Mouse (Mus musculus) embryo, embryonic 11 days (tissue): ENCODE data around the gene Wdr13.

Experiments used
- DNase-seq: peaks from one replicate; pipeline ENCODE4 v3.0.0-alpha.2; 2015

Wdr13 gene

DNA sequence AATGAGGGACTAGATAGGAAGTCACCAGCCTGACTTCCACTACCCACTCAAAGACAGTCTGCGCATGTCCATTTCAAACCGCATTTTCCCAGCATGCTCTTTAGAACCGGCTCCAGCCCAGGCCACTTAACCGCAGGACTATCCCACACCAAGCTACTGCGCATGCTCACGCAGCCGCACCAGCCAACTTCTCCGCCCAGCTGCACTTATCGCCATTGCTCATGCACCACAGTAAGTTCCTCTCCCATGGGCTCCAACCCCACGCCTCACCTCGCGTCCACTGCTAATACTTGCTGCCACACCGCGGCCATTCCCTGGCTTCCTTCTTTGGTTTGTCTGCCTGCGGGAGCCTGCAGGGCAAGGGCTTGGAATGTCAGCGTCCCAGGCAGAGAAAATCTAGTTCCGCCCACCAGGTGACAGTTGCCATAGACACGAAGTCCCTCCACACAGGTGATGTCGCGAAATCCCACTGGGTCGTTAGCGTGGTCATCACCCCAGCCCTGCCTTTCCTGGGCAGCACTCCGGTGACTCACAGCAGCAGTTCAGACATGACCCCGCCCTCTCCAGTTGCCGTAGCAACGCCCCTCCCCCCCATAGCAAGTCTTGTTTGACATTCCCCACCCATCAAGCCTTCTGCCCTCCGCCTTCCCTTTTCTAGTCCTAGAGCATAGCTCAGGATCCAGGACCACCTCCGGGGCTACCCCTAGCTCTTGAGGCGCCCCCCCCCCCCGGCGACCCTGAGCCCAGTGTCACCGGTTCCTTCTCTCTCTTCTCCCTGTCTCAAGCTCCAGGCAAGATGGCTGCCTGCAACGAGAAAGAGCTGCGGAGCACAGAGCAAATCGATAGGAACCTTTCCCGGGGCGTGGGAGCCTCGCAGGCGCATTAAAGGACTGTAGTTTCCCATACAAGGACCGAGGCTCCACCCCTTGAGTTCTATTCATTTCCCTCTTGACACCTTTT is at the start of gene Wdr13:
Gene Wdr13 (minus strand): TSS at position 876 of the 960 bp plus-strand sequence.
- peak; percentile 89 for DNase-seq

DNA sequence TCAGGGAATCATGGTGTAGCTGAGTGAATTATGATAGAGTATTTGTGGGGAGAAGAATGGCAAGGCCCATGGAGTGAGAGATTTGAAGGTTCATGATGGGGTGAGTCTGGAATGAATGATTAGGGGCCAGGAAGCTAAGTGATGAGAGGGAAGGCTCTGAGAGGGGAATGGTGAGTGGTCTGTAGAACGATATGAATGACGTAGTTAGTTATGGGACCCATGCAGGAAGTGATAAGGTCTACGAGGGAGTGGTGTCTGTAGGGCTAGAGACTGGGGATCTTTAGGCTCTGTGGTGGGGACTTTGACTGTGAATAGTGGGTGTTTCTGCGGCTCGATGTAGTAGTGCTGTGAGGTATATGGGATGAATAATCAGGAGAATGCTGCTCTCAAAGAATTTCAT is 47.0 kb upstream of the Wdr13 start:
- no peak for DNase-seq

DNA sequence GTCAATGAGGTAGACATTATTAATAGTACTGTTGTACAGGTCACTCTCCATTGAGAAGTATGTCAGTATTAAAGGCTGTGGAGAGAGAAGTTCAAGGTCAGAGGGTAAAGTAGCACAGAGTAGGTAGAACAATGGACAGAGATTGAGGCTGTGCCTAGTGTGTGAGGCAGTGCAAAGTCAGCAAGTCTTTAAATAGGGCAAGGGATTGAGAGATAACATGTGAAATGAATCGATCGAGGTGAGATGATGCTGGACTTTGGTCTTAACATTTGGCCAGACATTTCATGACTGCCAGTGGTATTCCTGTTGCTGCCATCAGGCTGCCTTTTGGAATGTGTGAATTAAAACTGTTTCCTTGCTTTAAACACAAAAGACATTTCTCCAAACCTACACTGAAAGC is 46.2 kb upstream of the Wdr13 start:
- DNase-seq: no peak

DNA sequence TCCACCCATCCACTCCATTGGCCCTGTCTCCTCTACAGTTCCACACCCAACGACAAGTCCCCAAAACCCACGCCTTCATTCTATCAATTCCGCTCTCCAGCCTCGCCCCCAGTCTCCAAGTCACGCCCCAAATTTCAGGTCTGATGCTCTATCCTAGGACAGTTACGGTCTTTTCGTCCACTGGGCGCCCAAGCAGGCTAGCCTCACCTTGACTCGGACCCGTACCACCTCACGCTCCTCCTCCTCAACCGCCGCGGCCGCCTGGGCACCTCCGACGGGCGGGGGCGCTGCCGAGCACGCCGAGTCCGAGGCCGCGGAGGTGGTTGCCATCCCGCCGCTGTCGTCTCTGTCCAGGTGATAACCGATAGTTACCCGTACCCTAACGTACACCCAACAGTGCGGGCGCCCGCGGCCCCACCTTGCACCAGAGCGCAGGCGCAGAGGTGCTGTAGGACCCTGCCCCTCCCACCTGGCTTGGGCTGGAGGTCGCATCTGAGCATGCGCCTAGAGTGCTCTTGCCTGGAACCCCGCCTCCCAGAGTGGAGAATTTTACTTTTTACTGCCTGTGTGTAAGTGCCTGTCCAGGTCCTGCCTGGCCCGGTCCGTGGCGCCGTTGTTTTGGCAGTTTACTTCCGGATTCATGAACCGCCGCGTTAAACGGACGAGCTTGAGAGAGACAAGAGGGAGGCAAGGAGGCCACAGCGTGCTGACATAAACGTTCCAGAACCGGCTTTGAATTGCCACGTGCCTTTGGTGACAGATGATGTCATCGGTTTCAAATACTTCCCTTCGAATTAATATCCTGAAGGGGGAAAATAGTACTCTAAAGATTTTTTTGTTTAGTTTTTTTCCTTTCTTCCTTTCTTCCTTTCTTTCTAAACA is 43.1 kb upstream of the Wdr13 start, which contains the start of gene Tbc1d25:
Gene Tbc1d25 (minus strand): TSS at position 678 of the 882 bp plus-strand sequence.
- DNase-seq: peak; percentile 89

DNA sequence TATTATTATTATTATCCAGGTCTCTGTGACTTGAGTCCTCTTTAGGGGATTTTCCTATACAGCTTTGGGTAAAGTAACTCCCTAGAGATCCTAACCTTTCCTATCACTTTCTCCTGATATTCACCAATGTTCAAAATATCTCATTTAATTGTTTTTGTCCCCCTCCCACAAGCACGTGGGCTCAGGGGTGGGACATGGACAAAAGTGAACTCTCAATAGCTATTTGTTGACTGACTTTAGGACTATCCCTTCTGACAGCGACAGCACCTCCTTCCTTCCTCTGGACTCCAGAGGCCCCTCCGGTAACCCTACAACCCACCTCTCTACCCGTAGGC is 42.4 kb upstream of the Wdr13 start:
- DNase-seq: no peak

DNA sequence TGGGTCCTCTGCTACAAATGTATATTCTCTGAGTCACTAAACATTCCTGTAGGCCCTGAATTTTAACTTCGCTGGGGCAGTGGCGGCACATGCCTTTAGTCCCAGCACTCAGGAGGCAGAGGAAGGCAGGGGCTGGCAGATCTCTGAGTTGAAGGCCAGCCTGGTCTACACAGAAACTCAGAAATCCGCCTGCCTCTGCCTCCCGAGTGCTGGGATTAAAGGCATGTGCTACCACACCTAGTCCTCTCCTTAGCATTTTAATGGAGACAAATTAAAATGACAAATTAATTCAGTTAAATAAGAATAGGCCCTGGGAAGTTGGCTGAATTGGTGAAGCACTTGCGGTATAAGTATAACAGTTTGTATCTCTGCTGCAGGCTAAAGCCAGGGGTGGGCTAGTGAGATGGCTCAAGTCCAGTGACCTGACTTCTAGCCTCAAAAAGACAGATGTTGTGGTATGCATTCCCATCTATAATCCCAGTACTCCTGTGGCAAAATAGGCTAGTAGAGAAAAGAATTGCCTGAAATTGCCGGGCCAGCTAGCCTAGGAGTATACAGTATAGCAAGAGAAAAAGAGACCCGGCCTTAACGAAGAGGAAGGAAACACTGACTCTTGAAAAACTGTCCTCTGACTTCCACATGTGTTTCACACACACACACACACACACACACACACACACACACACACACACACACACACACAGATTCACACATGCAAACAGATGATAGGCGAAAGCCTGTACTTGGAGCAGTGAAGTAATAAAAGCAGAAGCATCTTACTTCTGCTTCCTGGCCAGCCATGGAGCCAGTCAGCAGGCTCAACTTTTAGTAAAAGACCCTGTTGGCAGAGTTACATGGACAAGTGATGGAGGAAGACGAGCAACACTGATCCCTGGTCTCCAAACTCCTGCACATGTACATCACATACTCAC is 35.3 kb upstream of the Wdr13 start:
- DNase-seq: no peak

DNA sequence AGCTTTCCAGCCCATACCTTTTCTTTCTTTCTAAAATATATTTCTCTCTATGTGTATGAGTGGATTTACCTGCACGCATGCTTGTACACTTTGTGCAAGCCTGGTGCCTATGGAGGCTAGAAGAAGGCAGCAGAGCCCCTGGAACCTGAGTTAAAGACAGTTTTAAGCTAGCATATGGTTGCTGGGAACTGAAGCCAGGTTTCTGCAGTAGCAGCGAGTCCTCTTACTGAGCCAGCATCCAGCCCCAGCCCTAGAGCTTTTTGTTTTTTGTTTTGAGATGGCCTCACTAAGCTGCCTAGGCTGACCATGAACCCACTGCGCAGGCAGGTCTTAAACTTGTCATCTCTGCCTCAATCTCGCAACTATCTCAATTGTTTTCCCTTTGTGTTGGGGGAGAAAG is 31.8 kb upstream of the Wdr13 start:
- DNase-seq: no peak

DNA sequence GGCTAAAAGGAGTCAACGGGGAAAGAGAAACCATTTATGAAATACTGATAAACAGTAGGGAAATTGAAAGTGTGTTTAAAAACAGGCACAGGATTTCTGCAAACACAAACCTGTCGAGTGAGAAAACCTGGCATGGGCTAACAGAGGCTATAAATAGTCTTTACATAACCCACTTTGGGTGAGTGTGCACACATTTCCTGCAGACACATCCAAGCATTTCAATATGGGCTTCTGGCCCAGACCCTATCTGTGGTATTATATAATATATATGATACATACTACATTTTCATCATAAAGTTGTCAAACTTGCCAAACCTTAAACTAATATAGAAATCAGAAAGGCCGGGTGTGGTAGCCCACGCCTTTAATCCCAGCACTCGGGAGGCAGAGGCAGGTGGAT is 30.4 kb upstream of the Wdr13 start:
- DNase-seq: no peak

DNA sequence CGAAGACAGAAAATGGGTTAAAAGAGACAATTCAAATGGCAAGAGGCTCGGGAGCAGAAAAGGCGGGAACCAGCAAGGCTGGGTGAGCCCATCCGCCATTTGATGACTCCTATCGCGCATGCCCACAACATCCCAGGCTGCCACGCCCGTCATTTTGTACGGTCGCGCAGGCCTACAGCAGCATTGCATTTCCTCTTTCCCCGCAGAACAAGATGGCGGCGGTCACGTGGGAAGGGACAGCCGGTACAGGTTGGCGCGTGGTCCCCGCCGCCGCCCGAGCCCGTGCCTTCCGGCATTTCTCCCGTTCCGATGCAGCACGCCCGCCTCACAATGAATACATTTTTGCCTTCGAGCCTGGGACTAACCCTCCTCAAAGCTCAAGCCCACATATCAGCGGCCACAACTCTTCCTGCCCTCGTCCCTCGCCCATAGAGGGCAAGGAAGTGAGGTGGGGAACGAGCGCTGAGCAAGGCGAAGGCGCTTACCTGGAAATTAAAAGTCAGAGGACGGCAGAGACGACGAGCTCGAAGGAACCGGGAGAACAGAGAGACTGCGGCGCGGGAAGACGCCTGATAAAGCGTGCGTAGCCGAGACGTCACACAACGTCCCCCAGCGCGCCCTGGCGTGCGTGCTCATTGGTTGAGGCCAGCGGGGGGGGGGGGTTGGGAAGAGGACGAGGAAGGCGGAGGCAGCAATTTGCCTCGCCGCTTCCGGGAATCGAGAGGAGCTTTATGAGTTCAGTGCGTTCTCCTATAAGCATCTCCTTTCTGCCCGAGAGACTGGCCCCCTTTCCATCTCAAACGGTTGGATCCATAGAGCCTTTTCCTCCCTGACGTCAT is 12.7 kb upstream of the Wdr13 start, which contains the start of gene Rbm3:
Gene Rbm3 (minus strand): TSS at position 728 of the 839 bp plus-strand sequence.
- peak; percentile 91 for DNase-seq

DNA sequence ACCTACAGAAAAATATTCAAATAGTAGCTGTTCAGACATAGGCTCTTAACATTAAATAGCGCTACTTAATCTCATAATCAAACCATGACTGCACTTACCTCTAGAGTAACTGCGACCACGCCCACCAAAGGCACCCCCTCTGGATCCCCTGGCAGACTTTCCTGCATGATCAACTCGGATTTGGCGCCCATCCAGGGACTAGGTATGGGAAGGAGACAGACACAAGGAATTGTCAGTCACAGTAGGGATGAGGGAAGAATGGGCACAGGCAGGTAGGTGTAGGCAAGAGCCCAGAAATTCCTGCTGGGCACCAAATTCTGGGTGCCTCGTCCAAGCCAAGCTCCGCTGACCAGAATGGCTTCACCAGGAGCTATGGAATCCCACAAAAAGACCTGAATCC is 11.1 kb upstream of the Wdr13 start:
- DNase-seq: no peak

DNA sequence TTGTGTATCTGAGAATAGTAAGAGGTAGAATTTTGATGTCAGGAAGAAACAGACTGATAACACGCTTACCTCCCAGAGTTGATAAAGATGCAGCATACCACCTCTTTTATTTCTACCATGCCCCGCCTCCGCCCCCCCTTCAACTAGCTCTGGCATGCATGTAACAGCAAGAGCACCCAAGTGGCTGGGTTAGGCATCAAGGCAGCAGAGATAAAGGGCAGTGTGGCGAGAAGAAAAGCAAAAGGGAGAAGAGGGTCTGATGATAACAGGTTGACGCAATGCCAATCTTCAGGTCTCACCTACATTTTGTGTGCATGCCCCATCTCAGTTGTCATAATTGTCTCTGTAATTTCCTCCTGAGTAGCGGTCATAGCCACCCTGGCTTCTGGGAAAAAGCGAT is 10.3 kb upstream of the Wdr13 start:
- DNase-seq: no peak

DNA sequence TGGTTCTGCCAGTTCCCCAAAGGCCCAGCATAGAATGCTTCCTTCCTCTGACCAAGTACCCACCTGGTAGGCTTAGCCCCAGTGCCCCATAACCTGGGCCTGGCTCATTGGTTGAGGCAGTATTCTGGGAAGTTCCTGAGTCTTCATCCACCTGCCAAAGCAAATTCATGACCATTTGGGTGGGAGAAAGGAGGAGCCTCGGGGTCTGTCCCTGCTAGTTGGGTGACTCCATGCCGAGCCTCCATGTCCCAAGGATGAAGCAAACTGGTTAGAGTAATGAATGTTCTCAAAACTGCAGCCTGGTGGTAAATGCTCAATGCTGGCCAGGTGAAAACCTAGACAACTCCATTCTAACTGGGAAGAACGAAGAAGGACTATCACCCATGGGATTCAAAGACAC is 8.4 kb upstream of the Wdr13 start:
- no peak for DNase-seq

DNA sequence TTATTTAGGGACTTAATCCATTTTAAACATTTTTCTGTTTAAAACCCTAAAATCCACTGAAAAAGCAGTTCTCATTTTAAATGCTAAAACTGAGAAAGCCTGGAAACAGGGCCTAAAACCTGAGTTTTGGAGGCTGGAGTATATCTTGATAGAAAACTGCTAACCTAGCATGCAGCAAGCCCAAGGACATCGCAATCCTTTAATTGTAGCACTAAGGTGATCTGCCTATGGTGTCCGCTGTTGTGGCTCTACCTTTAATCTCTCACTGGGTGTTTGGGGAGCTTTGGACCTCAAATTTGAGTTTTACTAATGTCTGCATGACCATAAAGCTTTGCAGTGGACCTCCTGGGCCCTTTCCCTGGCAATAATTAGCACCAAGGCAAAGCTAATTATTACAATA is 7.8 kb upstream of the Wdr13 start:
- DNase-seq: no peak

DNA sequence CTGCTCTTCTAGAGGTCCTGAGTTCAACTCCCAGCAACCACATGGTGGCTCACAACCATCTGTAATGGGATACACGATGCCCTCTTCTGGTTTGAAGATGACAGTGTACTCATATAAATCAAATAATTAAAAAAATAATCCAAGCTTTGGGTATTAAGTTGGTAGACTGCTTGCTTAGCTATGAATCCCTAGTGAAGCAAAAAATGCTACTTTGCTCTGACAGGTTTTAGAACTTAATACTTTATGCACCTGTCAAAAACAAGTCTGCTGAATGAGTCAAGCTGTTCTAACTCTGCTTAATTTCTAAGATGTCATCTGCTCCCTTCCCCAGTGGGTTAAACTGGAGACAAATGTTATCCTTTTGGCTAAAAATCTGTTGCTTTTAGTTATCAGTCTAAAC is 6.8 kb upstream of the Wdr13 start:
- no peak for DNase-seq

DNA sequence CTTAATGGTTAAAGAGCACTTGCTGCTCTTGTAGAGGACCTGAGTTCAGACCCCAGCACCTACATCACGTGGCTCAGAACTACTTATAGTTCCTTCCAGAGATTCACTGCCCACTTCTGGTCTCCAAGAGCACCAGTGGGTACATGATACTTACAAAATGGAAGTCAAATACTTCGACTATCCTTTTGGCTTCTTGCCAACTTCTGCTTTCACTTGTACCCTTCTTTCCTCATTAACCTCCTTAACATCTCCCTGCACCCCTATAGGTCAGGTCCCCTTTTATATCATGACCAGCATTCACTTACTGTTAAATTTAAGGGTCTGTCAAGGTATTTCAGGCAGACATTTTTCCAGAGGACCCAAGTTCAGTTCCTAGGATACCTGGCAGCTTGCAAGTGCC is 3.2 kb upstream of the Wdr13 start:
- no peak for DNase-seq

DNA sequence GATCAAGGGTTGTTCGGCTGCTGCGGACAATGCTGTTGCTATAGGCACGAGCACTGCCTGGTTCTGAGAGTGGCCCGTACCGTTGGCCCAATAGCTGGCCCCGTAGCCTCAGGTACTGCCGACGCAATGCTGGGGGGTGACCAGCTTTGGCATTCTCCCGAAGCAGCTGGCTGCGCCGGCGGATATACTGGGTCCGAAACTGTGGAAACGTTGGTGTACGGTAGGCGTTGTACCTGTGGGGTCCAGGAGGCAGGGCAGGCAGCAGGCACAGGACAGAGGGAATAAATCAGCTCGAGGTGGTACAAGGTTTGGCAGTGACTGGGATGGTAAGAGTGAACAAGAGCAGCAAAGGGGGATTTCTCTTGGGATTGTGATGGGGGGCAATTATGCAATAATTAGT is 1.3 kb downstream of the Wdr13 start:
- DNase-seq: no peak

DNA sequence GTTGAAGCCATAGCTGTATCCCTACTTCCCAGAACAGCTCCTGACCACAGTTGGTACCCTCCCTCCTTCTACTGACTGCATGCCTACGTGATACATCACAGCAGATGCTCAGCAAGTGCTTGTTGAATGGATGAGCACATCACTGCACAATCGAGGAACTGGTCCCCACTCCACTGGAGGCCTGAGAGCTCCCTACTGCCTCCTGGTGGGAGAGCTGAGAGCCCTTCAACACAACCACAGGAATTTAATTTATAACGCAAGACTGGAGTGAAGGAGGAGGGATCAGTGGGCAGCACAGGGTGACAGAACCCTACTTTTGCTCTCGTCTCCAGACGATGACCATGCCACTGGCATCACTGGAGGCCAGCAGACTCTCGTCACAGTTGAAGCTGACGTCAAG is 7.5 kb downstream of the Wdr13 start:
- no peak for DNase-seq

DNA sequence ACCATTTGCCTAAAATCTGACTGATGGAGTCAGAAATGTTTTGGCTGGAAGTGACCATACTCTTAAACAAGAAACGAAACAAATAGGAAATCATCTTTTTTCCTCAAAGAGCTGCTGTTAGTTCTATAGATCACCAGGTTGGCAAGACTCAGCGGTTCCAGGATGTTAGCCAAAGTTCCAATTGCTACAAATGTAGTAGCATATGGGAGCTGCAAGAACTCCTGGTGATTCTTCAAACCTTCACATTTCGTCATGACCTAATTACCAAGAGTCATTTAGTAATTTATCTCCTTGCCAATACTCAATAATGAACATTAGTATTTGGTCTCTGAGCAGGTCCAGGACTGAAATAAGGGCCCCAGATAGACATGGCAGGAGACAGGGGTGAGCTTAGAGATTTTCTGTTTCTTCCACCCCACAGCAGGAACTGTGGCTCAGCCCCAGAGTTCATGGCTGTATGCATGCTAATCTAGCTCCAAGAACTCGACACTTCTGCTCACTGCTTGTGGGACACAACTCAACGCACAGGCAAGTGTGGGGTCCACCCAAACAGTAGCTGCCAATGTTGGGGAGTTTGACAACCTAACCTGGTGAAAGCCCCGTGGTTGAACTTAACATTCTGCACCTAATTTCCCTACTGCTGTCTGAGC is 8.7 kb downstream of the Wdr13 start:
- no peak for DNase-seq

DNA sequence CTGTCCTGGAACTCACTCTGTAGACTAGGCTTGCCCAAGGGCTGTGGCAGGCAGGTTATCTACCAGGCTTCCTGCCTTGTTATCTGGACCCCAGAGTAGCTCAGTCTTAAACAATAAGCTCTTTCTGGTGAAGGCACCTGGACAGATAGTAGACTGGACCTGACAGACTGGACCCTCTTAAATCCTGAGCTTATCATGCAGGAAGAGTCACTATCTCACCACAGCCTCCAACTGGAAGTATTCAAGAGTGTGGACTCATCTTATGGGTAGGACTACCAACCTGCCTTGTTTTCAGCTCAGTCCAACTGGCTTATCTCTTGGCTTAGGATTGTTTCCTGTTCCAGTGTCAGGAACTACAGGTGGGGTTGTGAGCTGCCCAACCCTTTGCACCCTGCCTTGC is 15.4 kb downstream of the Wdr13 start:
- DNase-seq: no peak

DNA sequence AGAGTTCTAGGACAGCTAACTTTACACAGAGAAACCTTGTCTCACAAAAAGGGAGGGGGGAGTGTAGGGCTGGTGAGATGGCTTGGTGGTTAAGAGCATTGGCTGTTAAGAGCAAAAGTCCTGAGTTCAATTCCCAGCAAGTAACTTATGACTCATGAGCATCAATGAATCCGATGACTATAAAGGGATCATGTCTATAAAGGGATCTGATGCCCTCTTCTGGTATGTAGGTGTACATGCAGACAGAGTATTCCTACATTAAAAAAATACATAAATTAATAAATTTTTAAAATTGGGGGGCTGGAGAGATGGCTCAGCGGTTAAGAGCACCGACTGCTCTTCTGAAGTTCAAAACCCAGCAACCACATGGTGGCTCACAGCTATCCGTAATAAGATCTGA is 17.4 kb downstream of the Wdr13 start:
- DNase-seq: no peak

DNA sequence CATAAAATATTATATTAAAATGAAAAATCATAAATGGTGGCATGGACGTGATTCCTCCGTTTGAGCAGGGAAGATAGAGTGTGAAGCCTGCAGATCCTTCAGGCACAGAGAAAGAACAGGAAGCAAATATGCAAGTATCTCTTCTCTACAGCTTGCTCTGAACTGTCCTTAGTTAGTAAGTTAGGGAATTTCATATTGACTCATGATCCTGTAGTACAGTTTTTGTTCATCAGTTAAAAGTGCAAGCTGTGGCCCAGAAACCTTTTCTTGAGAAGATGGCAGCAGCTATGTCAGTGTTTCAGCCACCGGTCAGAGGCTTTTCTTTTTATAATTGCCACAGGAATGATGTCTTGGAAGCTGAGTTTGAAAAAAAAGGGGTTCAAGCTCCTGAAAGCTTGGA is 27.7 kb downstream of the Wdr13 start:
- DNase-seq: no peak
